Mouse (Mus musculus) hematopoietic stem cell, adult 5-6 weeks (primary cell): ENCODE measurements around the gene Zfyve27. TPM values are rescaled to one million over a fixed set of nuclear protein-coding genes. Genes with fewer than 3 reads are reported as not detected.

Experiments used
- ATAC-seq, 2 experiments: fragments of 125-278 bp in 1 of 2; replicated peaks in 1 of 2; 2 replicates each; pipeline ENCODE4 v1.8.0; 2016 to 2017; ENCODE audit warnings: inconsistent platforms in 2 of 2, mild to moderate bottlenecking in 2 of 2, moderate number of reproducible peaks in 2 of 2, low read depth in 1 of 2, moderate TSS enrichment in 1 of 2; ENCODE audit not compliant: low FRiP score in 2 of 2, poor library complexity in 2 of 2, severe bottlenecking in 2 of 2, insufficient read depth in 1 of 2, low TSS enrichment in 1 of 2
- total RNA-seq: library from RNA; stranded (forward); fragments of 172-1452, 232-1000 nt; gene quantifications from 2 replicates; pipeline ENCODE4 v1.2.3, GENCODE M21; 2017

Gene Zfyve27
- total RNA-seq = 20.0 and 37.1 TPM in 2 replicates

- ATAC-seq = no peak
These were observed at the start of gene Zfyve27 for GRCm38 (mm10) chr19:42163764-42164163. Zfyve27 (plus strand) TSS chr19:42163951.

- ATAC-seq = no peak
These were observed 47.9 kb upstream of the Zfyve27 start for GRCm38 (mm10) chr19:42115783-42116335.

GRCm38 (mm10) chr19:42118142-42118541 lies 45.6 kb upstream of the Zfyve27 start:
- no peak for ATAC-seq

GRCm38 (mm10) chr19:42118596-42118995 lies 45.2 kb upstream of the Zfyve27 start:
- no peak for ATAC-seq

GRCm38 (mm10) chr19:42120451-42120850 lies 43.3 kb upstream of the Zfyve27 start:
- no peak for ATAC-seq

- no peak for ATAC-seq
These were observed 39.1 kb upstream of the Zfyve27 start for GRCm38 (mm10) chr19:42124684-42125083.

GRCm38 (mm10) chr19:42125501-42126218 lies 38.1 kb upstream of the Zfyve27 start:
- ATAC-seq = no peak

GRCm38 (mm10) chr19:42126219-42126605 lies 37.5 kb upstream of the Zfyve27 start:
- no peak for ATAC-seq

- ATAC-seq = no peak
These were observed 36.7 kb upstream of the Zfyve27 start for GRCm38 (mm10) chr19:42127024-42127423.

GRCm38 (mm10) chr19:42128052-42128740 lies 35.6 kb upstream of the Zfyve27 start:
- ATAC-seq = no peak

- peak; percentile 83 to 91 for ATAC-seq
These were observed 34.8 kb upstream of the Zfyve27 start, which contains the start of gene Avpi1 for GRCm38 (mm10) chr19:42128787-42129508. Avpi1 (minus strand) TSS chr19:42129059.

- peak; percentile 24 to 30 for ATAC-seq
These were observed 34.0 kb upstream of the Zfyve27 start for GRCm38 (mm10) chr19:42129509-42130293.

- no peak for ATAC-seq
These were observed 33.5 kb upstream of the Zfyve27 start for GRCm38 (mm10) chr19:42130294-42130606.

- ATAC-seq = no peak
These were observed 32.6 kb upstream of the Zfyve27 start for GRCm38 (mm10) chr19:42131101-42131500.

- no peak for ATAC-seq
These were observed 28.7 kb upstream of the Zfyve27 start for GRCm38 (mm10) chr19:42135070-42135469.

- ATAC-seq = no peak
These were observed 27.6 kb upstream of the Zfyve27 start for GRCm38 (mm10) chr19:42136126-42136525.

GRCm38 (mm10) chr19:42137167-42137672 lies 26.5 kb upstream of the Zfyve27 start:
- no peak for ATAC-seq
